Mouse (Mus musculus): ENCODE data around the gene Tram2. TPM values are rescaled to one million over a fixed set of nuclear protein-coding genes. Genes with fewer than 3 reads are reported as not detected.

The Tram2 gene
- polyA plus RNA-seq, 1 experiment, result 10.7 TPM

DNA sequence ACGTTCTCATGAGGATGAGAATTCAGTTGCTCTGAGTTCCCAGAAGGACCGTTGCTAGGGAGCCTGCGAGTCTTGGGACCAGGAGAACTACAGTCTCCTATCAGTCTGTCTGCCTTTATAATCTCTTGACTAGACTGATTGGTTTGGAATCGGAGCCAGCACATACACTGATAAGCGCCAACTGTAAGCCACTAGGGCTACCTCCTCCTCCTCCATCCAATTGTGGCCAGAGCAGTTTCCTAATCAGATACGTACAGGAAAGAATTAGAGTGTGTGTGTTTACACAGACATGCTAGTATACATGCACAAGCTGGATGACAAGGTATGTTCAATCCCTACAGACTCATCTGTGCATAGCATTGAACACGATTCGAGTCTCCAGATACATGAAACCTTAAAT is 30.6 kb downstream of the Tram2 start:
- Histone ChIP-seq H3K4me1 (ENCODE audit: control insufficient read depth, insufficient read depth, low read length) (no peaks in the 10 kb centered on the region), H3K36me3 (ENCODE audit: control insufficient read depth, insufficient read depth, low read length) (no peaks in the 10 kb centered on the region), H3K4me3 (ENCODE audit: control insufficient read depth, low read depth, low read length) (no peak overlapping the region), H3K27ac (ENCODE audit: control insufficient read depth, insufficient read depth, low read depth, low read length) (no peak overlapping the region), H3K27me3 (ENCODE audit: control insufficient read depth, insufficient read depth, low read length) (no peaks in the 10 kb centered on the region)
- TF ChIP-seq CTCF (IDR thresholded peaks at IDR 0.05; ENCODE audit: control insufficient read depth, insufficient read depth, insufficient replicate concordance, low read depth, low read length) (no peak), POLR2A (IDR thresholded peaks at IDR 0.05; ENCODE audit: control insufficient read depth, low read depth, low read length) (no peak)

GRCm38 (mm10) chr1:21042461-21042860 is 36.6 kb downstream of the Tram2 start:
- peak overlapping the region; percentile 52 for H3K4me3 ChIP-seq (ENCODE audit: control insufficient read depth, low read depth, low read length)
- no peak overlapping the region for H3K27ac ChIP-seq (ENCODE audit: control insufficient read depth, insufficient read depth, low read depth, low read length)
- H3K4me1 ChIP-seq (ENCODE audit: control insufficient read depth, insufficient read depth, low read length), result no peaks in the 10 kb centered on the region
- no peaks in the 10 kb centered on the region for H3K27me3 ChIP-seq (ENCODE audit: control insufficient read depth, insufficient read depth, low read length)
- H3K36me3 ChIP-seq (ENCODE audit: control insufficient read depth, insufficient read depth, low read length), result no peaks in the 10 kb centered on the region
- no peak for TF ChIP-seq CTCF (IDR thresholded peaks at IDR 0.05; ENCODE audit: control insufficient read depth, insufficient read depth, insufficient replicate concordance, low read depth, low read length)
- no peak for TF ChIP-seq POLR2A (IDR thresholded peaks at IDR 0.05; ENCODE audit: control insufficient read depth, low read depth, low read length)

DNA sequence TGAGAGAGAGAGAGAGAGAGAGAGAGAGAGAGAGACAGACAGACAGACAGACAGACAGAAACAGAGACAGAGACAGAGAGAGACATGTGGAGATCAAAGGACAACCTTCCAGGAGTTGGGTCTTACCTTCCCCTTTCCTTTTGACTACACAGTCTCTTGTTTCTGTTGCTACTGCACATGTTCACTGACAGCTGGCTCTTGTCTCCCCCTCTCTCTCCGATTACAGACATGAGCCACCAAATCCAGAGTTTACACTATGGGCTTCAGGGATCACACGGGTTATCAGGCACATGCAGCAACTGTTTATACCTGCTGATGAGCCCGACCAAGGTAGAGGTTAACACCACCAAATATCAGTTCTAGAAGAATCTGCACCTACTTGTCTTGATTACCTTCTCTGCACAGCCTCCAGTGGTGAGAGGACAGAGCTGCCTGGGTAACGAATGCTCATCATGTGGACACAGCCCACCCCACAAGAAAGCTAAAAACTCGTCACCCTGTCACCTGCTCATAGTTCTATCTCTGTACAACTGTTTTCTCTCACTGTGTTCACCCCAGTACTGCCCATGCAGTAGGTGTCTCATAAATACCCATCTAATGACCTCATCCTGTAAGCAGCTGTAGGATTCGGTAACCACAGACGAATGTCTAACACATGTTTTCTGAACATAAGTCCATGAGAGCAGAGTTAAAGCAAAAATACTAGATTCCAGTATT is 38.3 kb downstream of the Tram2 start:
- Histone ChIP-seq H3K4me1 (ENCODE audit: control insufficient read depth, insufficient read depth, low read length) (no peaks in the 10 kb centered on the region), H3K27me3 (ENCODE audit: control insufficient read depth, insufficient read depth, low read length) (no peaks in the 10 kb centered on the region), H3K27ac (ENCODE audit: control insufficient read depth, insufficient read depth, low read depth, low read length) (no peak overlapping the region), H3K4me3 (ENCODE audit: control insufficient read depth, low read depth, low read length) (no peak overlapping the region), H3K36me3 (ENCODE audit: control insufficient read depth, insufficient read depth, low read length) (no peaks in the 10 kb centered on the region)
- TF ChIP-seq POLR2A (IDR thresholded peaks at IDR 0.05; ENCODE audit: control insufficient read depth, low read depth, low read length) (no peak), CTCF (IDR thresholded peaks at IDR 0.05; ENCODE audit: control insufficient read depth, insufficient read depth, insufficient replicate concordance, low read depth, low read length) (no peak)

- TF ChIP-seq CTCF (IDR thresholded peaks at IDR 0.05; ENCODE audit: control insufficient read depth, insufficient read depth, insufficient replicate concordance, low read depth, low read length), result no peak
- Histone ChIP-seq H3K36me3 (ENCODE audit: control insufficient read depth, insufficient read depth, low read length) (no peaks in the 10 kb centered on the region), H3K4me3 (ENCODE audit: control insufficient read depth, low read depth, low read length) (no peak overlapping the region), H3K4me1 (ENCODE audit: control insufficient read depth, insufficient read depth, low read length) (no peaks in the 10 kb centered on the region), H3K27ac (ENCODE audit: control insufficient read depth, insufficient read depth, low read depth, low read length) (no peak overlapping the region), H3K27me3 (ENCODE audit: control insufficient read depth, insufficient read depth, low read length) (no peaks in the 10 kb centered on the region)
Observed at GRCm38 (mm10) chr1:21040173-21040572, 38.9 kb downstream of the Tram2 start.

- Histone ChIP-seq H3K36me3 (ENCODE audit: control insufficient read depth, insufficient read depth, low read length) (no peaks in the 10 kb centered on the region), H3K4me3 (ENCODE audit: control insufficient read depth, low read depth, low read length) (no peak overlapping the region), H3K27ac (ENCODE audit: control insufficient read depth, insufficient read depth, low read depth, low read length) (no peak overlapping the region)
Observed at GRCm38 (mm10) chr1:21039564-21039963, 39.5 kb downstream of the Tram2 start.

DNA sequence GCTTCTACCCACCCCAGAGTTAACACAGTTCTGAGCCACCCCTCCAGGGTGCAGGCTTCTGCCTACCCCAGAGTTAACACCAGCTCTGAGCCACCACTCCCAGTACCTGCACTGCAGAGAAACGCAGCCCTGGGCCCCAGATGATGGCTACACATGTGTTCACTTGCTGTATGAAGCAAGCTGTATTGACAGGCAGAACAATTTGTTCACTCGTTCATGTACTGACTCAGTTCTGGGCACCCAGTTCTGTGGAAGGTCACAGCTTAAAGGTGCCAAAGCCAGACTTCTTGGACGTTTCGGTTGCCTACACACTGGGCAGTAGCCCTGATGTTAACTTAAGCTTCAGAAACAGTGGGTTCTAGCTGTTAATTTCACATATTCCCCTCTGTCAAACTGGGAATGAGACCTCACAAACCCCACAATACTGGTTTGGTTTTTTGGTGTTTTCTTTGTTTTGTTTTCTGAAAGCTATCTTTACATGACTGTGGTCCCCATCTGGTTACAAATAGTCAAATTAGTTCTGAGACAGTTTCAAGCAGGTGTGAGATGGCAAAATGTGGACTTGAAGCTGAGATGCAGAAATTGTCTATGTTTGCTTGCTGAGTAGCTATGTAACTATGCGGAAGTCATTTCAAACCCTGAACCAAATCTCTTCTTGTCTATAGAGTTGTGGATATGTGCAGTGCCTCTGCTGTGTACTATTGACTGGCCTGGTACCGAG is 41.0 kb downstream of the Tram2 start:
- no peak overlapping the region for H3K27ac ChIP-seq (ENCODE audit: control insufficient read depth, insufficient read depth, low read depth, low read length)
- TF ChIP-seq CTCF (IDR thresholded peaks at IDR 0.05; ENCODE audit: control insufficient read depth, insufficient read depth, insufficient replicate concordance, low read depth, low read length) (no peak), POLR2A (IDR thresholded peaks at IDR 0.05; ENCODE audit: control insufficient read depth, low read depth, low read length) (no peak)
- H3K4me1 ChIP-seq (ENCODE audit: control insufficient read depth, insufficient read depth, low read length), result no peaks in the 10 kb centered on the region
- H3K36me3 ChIP-seq (ENCODE audit: control insufficient read depth, insufficient read depth, low read length), result no peaks in the 10 kb centered on the region
- H3K4me3 ChIP-seq (ENCODE audit: control insufficient read depth, low read depth, low read length), result no peak overlapping the region
- no peaks in the 10 kb centered on the region for H3K27me3 ChIP-seq (ENCODE audit: control insufficient read depth, insufficient read depth, low read length)

More at GRCm38 (mm10) chr1:21039564-21039963, 39.5 kb downstream of the Tram2 start:
- H3K27me3 ChIP-seq (ENCODE audit: control insufficient read depth, insufficient read depth, low read length), result no peaks in the 10 kb centered on the region
- no peaks in the 10 kb centered on the region for H3K4me1 ChIP-seq (ENCODE audit: control insufficient read depth, insufficient read depth, low read length)
- TF ChIP-seq POLR2A (IDR thresholded peaks at IDR 0.05; ENCODE audit: control insufficient read depth, low read depth, low read length), result no peak
- TF ChIP-seq CTCF (IDR thresholded peaks at IDR 0.05; ENCODE audit: control insufficient read depth, insufficient read depth, insufficient replicate concordance, low read depth, low read length), result no peak

DNA sequence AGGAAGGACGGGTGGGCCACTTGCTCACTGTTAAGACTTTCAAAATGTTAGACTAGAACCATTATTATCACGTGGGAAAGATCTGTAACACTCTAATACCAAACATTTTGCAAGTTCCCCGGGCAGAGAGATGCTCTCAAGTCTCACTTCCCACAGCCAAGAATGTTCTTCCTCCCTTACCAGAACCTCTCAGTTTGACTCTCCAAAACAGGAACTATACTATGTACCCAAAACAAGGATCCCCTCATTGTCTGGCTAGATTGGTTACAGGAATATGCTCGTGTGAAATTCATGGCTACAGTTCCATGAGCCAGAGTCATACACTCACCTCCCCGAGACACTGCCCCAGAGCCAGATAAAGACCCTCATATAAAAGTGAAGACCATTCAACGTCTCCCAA is 43.2 kb downstream of the Tram2 start:
- no peak for TF ChIP-seq CTCF (IDR thresholded peaks at IDR 0.05; ENCODE audit: control insufficient read depth, insufficient read depth, insufficient replicate concordance, low read depth, low read length)
- no peak for TF ChIP-seq POLR2A (IDR thresholded peaks at IDR 0.05; ENCODE audit: control insufficient read depth, low read depth, low read length)
- H3K4me1 ChIP-seq (ENCODE audit: control insufficient read depth, insufficient read depth, low read length), result no peaks in the 10 kb centered on the region
- H3K36me3 ChIP-seq (ENCODE audit: control insufficient read depth, insufficient read depth, low read length), result no peaks in the 10 kb centered on the region
- H3K27ac ChIP-seq (ENCODE audit: control insufficient read depth, insufficient read depth, low read depth, low read length), result no peak overlapping the region
- H3K4me3 ChIP-seq (ENCODE audit: control insufficient read depth, low read depth, low read length), result no peak overlapping the region
- H3K27me3 ChIP-seq (ENCODE audit: control insufficient read depth, insufficient read depth, low read length), result no peaks in the 10 kb centered on the region

Data from testis, adult 2 months (tissue).